Mouse (Mus musculus): ENCODE data around the gene Ctdspl. TPM values are rescaled to one million over a fixed set of nuclear protein-coding genes. Genes with fewer than 3 reads are reported as not detected.

Gene Ctdspl
- polyA plus RNA-seq, 1 experiment from 2014 or later = 8.1 TPM

DNA sequence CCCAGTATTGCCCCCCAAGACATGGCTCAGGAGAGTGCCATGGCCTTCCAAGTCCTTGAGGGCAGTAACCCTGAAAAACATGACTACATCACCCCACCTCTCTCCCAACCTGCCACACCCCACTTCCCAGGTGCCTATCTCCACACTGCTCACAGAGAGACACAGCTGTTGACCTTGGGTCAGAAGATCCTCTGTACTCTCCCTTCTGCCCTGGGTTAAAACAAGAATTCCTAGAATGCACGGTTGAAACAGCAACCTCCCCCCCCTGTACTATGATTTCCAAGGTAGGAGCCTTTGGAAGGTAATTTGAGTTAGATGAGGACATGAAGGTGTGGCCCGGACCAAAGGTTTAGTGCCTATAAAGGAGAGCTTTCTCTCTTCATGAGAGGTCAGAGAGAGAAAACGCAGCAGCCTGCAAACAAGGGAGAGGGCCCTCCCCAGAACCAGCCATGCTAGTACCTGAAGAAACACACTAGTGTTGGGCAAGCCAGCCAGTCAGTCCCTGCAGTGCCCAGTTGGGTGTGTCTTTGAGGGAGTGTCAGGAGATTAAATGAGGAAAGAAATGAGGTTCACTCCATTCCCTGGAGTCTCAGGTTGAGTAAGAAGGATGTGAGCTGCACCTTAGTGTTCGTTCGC, 153.9 kb downstream of the Ctdspl start:
- WGBS = 81% methylated on average over 5 of the region's 5 CpGs
- ATAC-seq = no peak
- H3K36me3 ChIP-seq (ENCODE audit: control insufficient read depth, insufficient read depth, low read length) = peaks cover 6% of the 10 kb centered on the region; the same call in 1 of the 2 replicates

DNA sequence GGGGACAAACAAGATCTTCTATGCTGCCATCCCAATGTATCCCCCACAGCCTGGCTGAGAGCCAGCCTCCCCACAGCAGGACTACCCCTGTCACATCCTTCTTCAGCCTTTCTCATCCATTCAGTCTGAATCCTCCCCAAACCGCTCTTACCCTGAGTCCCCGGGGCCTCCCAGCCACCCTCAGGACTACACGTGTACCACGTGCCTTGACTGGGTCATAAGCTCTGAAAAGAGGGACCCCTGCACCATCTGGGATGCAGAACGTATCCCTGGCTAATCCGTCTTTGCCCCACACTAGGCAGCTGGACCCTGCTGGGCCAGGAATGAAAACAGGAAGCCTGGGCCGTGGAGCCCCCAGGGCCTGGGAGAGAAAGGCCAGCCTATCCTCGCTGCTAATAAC, 155.8 kb downstream of the Ctdspl start:
- WGBS = 3% methylated on average over 8 of the region's 8 CpGs
- Histone ChIP-seq H3K4me1 (ENCODE audit: control insufficient read depth, insufficient read depth, low read depth, low read length) (peaks cover 10% of the 10 kb centered on the region; the same call in 1 of the 2 replicates), H3K4me2 (ENCODE audit: low read length) (no peak overlapping the region), H3K4me3 (ENCODE audit: low read length) (no peak overlapping the region), H3K36me3 (ENCODE audit: control insufficient read depth, insufficient read depth, low read length) (peaks cover 5% of the 10 kb centered on the region; the same call in 1 of the 2 replicates), H3K27me3 (replicated peaks; ENCODE audit: control insufficient read depth, insufficient read depth, low read length) (no peaks in the 10 kb centered on the region), H3K9ac (ENCODE audit: low read depth, low read length) (no peak overlapping the region), H3K27ac (ENCODE audit: low read depth, low read length) (no peak overlapping the region; the same call in 1 of the 2 replicates), H3K9me3 (ENCODE audit: control insufficient read depth, low read length) (no peaks in the 10 kb centered on the region)
- peak; percentile 57 for ATAC-seq

More for the DNA sequence above, 153.9 kb downstream of the Ctdspl start:
- Histone ChIP-seq H3K27ac (ENCODE audit: low read depth, low read length) (no peak overlapping the region), H3K27me3 (replicated peaks; ENCODE audit: control insufficient read depth, insufficient read depth, low read length) (no peaks in the 10 kb centered on the region), H3K9me3 (ENCODE audit: control insufficient read depth, low read length) (no peaks in the 10 kb centered on the region), H3K9ac (ENCODE audit: low read depth, low read length) (no peak overlapping the region), H3K4me3 (ENCODE audit: low read length) (no peak overlapping the region), H3K4me2 (ENCODE audit: low read length) (no peak overlapping the region), H3K4me1 (ENCODE audit: control insufficient read depth, insufficient read depth, low read depth, low read length) (peaks cover 8% of the 10 kb centered on the region; the same call in 1 of the 2 replicates)

DNA sequence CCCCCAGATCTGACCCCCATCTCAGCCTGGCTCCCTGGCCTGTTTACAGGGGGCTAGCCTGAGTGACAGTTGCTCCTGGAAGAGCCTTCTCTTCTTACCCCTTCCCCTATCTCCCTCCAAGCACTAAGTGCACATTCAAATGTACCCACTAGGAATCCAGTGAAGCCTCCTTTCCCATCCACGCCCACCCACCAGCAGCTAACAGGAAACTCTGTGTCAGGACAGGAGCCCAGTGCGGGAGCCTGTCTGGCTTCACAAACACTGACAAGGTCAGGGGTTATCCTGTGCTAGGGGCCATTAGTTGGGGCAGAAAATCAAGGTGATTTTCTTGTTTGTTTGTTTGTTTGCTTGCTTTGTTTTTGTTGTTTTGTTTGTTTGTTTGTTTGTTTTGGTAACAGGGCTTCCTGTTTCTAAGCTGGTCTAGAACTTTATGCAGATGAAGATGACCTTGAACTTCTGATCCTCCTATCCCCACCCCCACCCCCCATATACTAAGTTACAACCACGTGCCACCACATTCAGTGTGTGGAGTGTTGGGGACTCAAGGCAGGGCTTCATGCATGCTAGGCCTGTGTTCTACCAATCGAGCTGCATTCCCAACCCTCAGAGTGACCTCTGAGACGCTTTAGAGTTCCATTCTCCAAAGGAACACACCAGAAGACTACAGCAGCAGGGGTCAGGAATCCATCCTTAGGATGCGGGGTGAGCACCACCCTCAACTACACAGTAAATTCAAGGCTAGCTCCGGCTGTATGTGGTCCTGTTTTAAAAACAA, 156.6 kb downstream of the Ctdspl start:
- Histone ChIP-seq H3K27me3 (replicated peaks; ENCODE audit: control insufficient read depth, insufficient read depth, low read length) (no peaks in the 10 kb centered on the region), H3K9me3 (ENCODE audit: control insufficient read depth, low read length) (no peaks in the 10 kb centered on the region)
- 74% methylated on average over 7 of the region's 7 CpGs for WGBS

DNA sequence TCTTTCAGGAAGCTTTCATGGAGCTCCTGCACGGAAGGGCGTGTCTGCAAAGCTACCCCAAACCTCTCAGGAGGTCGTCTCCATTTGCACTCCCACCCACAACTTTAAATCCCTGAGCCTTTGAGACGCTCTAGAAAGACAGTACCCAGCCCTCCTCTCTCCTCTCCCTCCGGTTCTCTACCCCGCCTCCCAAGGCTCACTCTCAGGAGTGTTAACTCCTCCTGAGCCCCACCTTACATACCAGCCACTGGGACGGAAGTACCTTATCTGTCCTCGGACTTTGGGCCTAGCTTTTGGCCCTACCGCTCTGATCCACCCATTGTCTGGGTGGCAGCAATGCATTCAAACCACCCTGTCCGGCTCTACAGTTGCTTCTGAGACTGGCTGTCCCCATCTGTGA, 157.7 kb downstream of the Ctdspl start:
- Histone ChIP-seq H3K4me3 (ENCODE audit: low read length) (no peak overlapping the region), H3K27me3 (replicated peaks; ENCODE audit: control insufficient read depth, insufficient read depth, low read length) (no peaks in the 10 kb centered on the region), H3K36me3 (ENCODE audit: control insufficient read depth, insufficient read depth, low read length) (peaks cover 5% of the 10 kb centered on the region; the same call in 1 of the 2 replicates), H3K4me1 (ENCODE audit: control insufficient read depth, insufficient read depth, low read depth, low read length) (peaks cover 21% of the 10 kb centered on the region), H3K4me2 (ENCODE audit: low read length) (no peak overlapping the region), H3K9ac (ENCODE audit: low read depth, low read length) (no peak overlapping the region), H3K27ac (ENCODE audit: low read depth, low read length) (no peak overlapping the region), H3K9me3 (ENCODE audit: control insufficient read depth, low read length) (no peaks in the 10 kb centered on the region)
- no peak for ATAC-seq
- 92% methylated on average over 10 of the region's 10 CpGs for WGBS

More for the DNA sequence above, 156.6 kb downstream of the Ctdspl start:
- Histone ChIP-seq H3K4me1 (ENCODE audit: control insufficient read depth, insufficient read depth, low read depth, low read length) (peaks cover 13% of the 10 kb centered on the region), H3K9ac (ENCODE audit: low read depth, low read length) (no peak overlapping the region), H3K36me3 (ENCODE audit: control insufficient read depth, insufficient read depth, low read length) (peaks cover 5% of the 10 kb centered on the region; the same call in 1 of the 2 replicates), H3K27ac (ENCODE audit: low read depth, low read length) (no peak overlapping the region), H3K4me2 (ENCODE audit: low read length) (no peak overlapping the region), H3K4me3 (ENCODE audit: low read length) (no peak overlapping the region)
- ATAC-seq = no peak

DNA sequence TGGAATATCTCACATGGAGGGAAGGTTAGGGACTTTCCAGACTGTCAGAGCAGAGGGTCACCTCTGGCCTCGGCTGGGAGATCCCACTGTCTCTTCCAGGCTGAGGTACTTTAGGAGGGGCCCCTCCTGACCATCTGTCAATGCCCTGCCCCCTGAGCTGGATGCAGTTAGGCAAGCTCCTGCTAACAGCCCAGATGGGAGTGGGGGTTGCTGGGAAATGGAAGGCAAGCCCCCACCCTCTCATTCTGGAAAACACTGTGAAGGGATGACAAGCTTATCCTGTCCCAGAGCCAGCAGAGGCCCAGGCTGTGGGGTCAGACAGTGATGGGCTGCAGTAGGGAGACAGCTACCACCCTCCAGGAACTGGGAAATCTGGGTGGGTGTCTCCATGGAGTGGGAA, 160.2 kb downstream of the Ctdspl start:
- peaks cover 24% of the 10 kb centered on the region for H3K4me1 ChIP-seq (ENCODE audit: control insufficient read depth, insufficient read depth, low read depth, low read length)
- no peaks in the 10 kb centered on the region for H3K36me3 ChIP-seq (ENCODE audit: control insufficient read depth, insufficient read depth, low read length)
- no peak overlapping the region for H3K9ac ChIP-seq (ENCODE audit: low read depth, low read length)
- no peak for ATAC-seq
- no peaks in the 10 kb centered on the region for H3K27me3 ChIP-seq (replicated peaks; ENCODE audit: control insufficient read depth, insufficient read depth, low read length)
- no peak overlapping the region for H3K4me2 ChIP-seq (ENCODE audit: low read length)
- no peaks in the 10 kb centered on the region for H3K9me3 ChIP-seq (ENCODE audit: control insufficient read depth, low read length)
- H3K27ac ChIP-seq (ENCODE audit: low read depth, low read length) = no peak overlapping the region
- H3K4me3 ChIP-seq (ENCODE audit: low read length) = no peak overlapping the region
- 14% methylated on average over 1 of the region's 1 CpGs for WGBS

DNA sequence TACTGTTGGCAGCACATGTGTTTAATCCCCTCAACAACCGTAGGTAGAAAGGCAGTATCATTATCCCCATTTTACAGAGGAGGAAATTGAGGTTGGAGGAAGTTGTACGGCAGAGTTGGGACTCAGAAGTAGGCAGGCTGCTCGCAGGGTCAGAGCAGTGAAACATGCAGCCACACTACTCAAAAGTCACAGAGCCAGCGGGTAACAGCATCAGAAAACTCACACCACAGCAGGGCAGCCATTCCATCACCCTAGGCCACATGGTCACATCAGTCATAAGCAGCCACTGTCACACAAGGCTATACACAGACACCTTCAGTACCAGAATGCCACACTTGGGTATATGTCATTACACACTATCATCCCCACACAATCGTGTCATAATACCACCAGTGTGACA, 161.1 kb downstream of the Ctdspl start:
- no peak for ATAC-seq
- Histone ChIP-seq H3K4me2 (ENCODE audit: low read length) (no peak overlapping the region; the same call in 1 of the 2 replicates), H3K27me3 (replicated peaks; ENCODE audit: control insufficient read depth, insufficient read depth, low read length) (no peaks in the 10 kb centered on the region), H3K27ac (ENCODE audit: low read depth, low read length) (no peak overlapping the region), H3K4me3 (ENCODE audit: low read length) (no peak overlapping the region), H3K4me1 (ENCODE audit: control insufficient read depth, insufficient read depth, low read depth, low read length) (peaks cover 26% of the 10 kb centered on the region), H3K36me3 (ENCODE audit: control insufficient read depth, insufficient read depth, low read length) (no peaks in the 10 kb centered on the region), H3K9ac (ENCODE audit: low read depth, low read length) (no peak overlapping the region), H3K9me3 (ENCODE audit: control insufficient read depth, low read length) (no peaks in the 10 kb centered on the region)
- 83% methylated on average over 5 of the region's 5 CpGs for WGBS

DNA sequence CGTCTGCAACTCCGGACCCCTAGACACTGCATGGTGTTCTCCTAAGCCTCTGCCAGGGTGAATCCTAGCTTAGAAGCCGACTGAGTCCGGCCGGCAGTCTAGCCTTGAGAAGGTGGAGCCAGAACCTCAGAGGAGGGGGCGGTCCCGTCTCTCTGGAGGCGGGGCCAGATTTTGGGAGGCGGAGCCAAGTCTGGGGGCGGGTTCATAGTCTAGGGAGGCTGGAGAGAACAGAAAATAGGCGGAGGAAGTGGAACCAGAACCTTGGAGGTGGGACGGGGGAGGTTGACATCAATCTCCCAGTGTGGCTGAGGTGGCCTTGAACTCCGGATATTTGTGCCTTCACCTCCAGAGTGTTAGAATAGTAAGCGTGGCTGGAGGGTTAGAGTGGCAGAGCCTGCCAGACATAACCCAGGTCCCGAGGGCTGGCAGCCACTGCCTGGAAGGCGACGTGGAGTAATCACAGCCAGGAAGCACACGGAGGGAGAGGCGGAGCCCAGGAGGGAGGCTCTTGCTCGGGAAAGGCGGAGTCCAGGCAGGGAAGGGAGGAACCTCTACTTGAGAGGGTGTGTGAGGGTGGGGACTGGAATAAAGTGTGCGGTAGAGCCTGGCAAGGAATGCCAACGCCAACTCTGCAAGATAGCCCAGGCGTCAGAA, 162.0 kb downstream of the Ctdspl start:
- Histone ChIP-seq H3K4me2 (ENCODE audit: low read length) (peak overlapping the region; percentile 58), H3K4me1 (ENCODE audit: control insufficient read depth, insufficient read depth, low read depth, low read length) (peaks cover 24% of the 10 kb centered on the region), H3K9ac (ENCODE audit: low read depth, low read length) (peak overlapping the region; percentile 40; the same call in 1 of the 2 replicates), H3K27ac (ENCODE audit: low read depth, low read length) (no peak overlapping the region; the same call in 1 of the 2 replicates), H3K27me3 (replicated peaks; ENCODE audit: control insufficient read depth, insufficient read depth, low read length) (no peaks in the 10 kb centered on the region), H3K36me3 (ENCODE audit: control insufficient read depth, insufficient read depth, low read length) (no peaks in the 10 kb centered on the region), H3K9me3 (ENCODE audit: control insufficient read depth, low read length) (no peaks in the 10 kb centered on the region), H3K4me3 (ENCODE audit: low read length) (peak overlapping the region; percentile 33)
- 2% methylated on average over 24 of the region's 24 CpGs for WGBS
- ATAC-seq = peak; percentile 69

DNA sequence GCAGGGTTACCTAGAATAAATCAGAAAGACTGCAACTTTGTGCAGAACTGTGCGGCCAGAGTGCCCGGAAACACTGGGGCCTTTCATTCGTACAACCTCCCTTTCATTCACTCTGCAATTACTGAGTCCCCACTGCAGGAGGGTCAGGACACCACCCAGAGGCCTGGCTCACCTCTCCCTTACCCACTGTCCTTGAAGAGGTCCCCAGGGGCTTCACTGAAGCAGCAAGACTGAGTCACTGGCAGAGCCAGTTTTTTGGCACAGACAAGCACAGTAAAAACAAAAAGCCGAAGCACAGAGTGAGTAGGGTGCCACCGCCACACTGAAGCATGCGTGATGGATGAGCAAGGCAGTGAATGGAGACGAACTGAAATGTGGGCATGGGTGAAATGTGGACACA, 163.2 kb downstream of the Ctdspl start:
- H3K27ac ChIP-seq (ENCODE audit: low read depth, low read length) = peak overlapping the region; percentile 17; the same call in 1 of the 2 replicates
- no peak for ATAC-seq
- WGBS = 40% methylated on average over 7 of the region's 7 CpGs

DNA sequence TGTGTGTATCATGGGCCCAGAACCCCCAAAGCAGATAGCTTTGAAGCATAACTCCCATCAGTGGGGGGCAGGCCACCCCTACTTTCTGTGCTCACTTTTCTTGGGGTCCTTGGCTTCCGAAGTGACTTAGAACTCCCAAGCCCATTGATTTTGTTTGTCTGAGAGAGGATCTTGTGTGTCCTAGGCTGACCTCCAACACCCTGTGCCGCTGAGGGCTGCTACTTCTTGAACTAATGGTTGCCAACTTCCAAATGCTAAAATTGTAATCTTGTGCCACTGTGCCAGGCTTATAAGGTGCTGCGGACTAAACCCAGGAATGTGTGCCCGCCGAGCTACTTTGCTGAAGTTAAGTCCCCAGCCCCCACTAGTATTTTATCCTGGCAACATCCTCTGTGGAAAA, 164.2 kb downstream of the Ctdspl start:
- no peak for ATAC-seq
- no peaks in the 10 kb centered on the region for H3K9me3 ChIP-seq (ENCODE audit: control insufficient read depth, low read length)
- no peak overlapping the region for H3K4me3 ChIP-seq (ENCODE audit: low read length)
- no peak overlapping the region for H3K4me2 ChIP-seq (ENCODE audit: low read length)
- H3K27me3 ChIP-seq (replicated peaks; ENCODE audit: control insufficient read depth, insufficient read depth, low read length) = no peaks in the 10 kb centered on the region
- H3K9ac ChIP-seq (ENCODE audit: low read depth, low read length) = no peak overlapping the region
- H3K4me1 ChIP-seq (ENCODE audit: control insufficient read depth, insufficient read depth, low read depth, low read length) = peaks cover 36% of the 10 kb centered on the region
- WGBS = 92% methylated on average over 5 of the region's 5 CpGs
- H3K27ac ChIP-seq (ENCODE audit: low read depth, low read length) = no peak overlapping the region
- no peaks in the 10 kb centered on the region for H3K36me3 ChIP-seq (ENCODE audit: control insufficient read depth, insufficient read depth, low read length)

More for the DNA sequence above, 163.2 kb downstream of the Ctdspl start:
- Histone ChIP-seq H3K4me3 (ENCODE audit: low read length) (no peak overlapping the region), H3K36me3 (ENCODE audit: control insufficient read depth, insufficient read depth, low read length) (no peaks in the 10 kb centered on the region), H3K27me3 (replicated peaks; ENCODE audit: control insufficient read depth, insufficient read depth, low read length) (no peaks in the 10 kb centered on the region), H3K9me3 (ENCODE audit: control insufficient read depth, low read length) (no peaks in the 10 kb centered on the region), H3K4me1 (ENCODE audit: control insufficient read depth, insufficient read depth, low read depth, low read length) (peaks cover 31% of the 10 kb centered on the region), H3K4me2 (ENCODE audit: low read length) (no peak overlapping the region), H3K9ac (ENCODE audit: low read depth, low read length) (0 out of 2 replicates have a peak overlapping the region, but pooled peaks have one; percentile 23)
